Mouse (Mus musculus): ENCODE results near the gene Asxl1. TPM values are rescaled to one million over a fixed set of nuclear protein-coding genes. Genes with fewer than 3 reads are reported as not detected.

Gene Asxl1
- polyA plus RNA-seq (2015; fragmentation: Nextera tagmentation; extraction: Ambion mirVana): 13.8 and 14.1 TPM in 2 replicates

GRCm38 (mm10) chr2:153345454-153346220, at the start of gene Asxl1:
Gene Asxl1, plus strand, starts transcription at chr2:153345829.
- peak; percentile 99 for ATAC-seq (ENCODE audit: low FRiP score, low read depth)
- Histone ChIP-seq H3K36me3 (no peaks in the 10 kb centered on the region), H3K9me3 (no peaks in the 10 kb centered on the region), H3K9ac (peak within 1 kb of the TSS; percentile 87), H3K4me2 (peak within 1 kb of the TSS; percentile 68), H3K4me1 (replicated peaks) (peaks cover 39% of the 10 kb centered on the region), H3K27ac (replicated peaks) (peak within 1 kb of the TSS; percentile 96), H3K27me3 (no peaks in the 10 kb centered on the region), H3K4me3 (peak within 1 kb of the TSS; percentile 72)
- under 1% methylated on average over 65 of the region's 79 CpGs for WGBS

GRCm38 (mm10) chr2:153297771-153298170, 47.9 kb upstream of the Asxl1 start:
- Histone ChIP-seq H3K9me3 (no peaks in the 10 kb centered on the region), H3K27me3 (no peaks in the 10 kb centered on the region), H3K4me1 (replicated peaks) (peaks cover 18% of the 10 kb centered on the region), H3K4me2 (no peak overlapping the region), H3K27ac (replicated peaks) (no peak overlapping the region), H3K36me3 (no peaks in the 10 kb centered on the region), H3K9ac (no peak overlapping the region), H3K4me3 (no peak overlapping the region)
- 81% methylated on average over 4 of the region's 4 CpGs for WGBS
- no peak for ATAC-seq (ENCODE audit: low FRiP score, low read depth)

- WGBS: 79% methylated on average over 4 of the region's 4 CpGs
- no peaks in the 10 kb centered on the region for H3K9me3 ChIP-seq
Observed at GRCm38 (mm10) chr2:153298460-153298859, 47.2 kb upstream of the Asxl1 start.

GRCm38 (mm10) chr2:153298863-153299262, 46.8 kb upstream of the Asxl1 start:
- 0 out of 2 replicates have a peak, but pooled peaks cover 9% of the 10 kb centered on the region for H3K4me1 ChIP-seq (replicated peaks)
- H3K4me2 ChIP-seq: no peak overlapping the region
- no peak overlapping the region for H3K27ac ChIP-seq (replicated peaks)
- no peaks in the 10 kb centered on the region for H3K36me3 ChIP-seq
- H3K27me3 ChIP-seq: no peaks in the 10 kb centered on the region
- WGBS: 80% methylated on average over 4 of the region's 4 CpGs
- no peak for ATAC-seq (ENCODE audit: low FRiP score, low read depth)
- H3K4me3 ChIP-seq: no peak overlapping the region
- H3K9me3 ChIP-seq: no peaks in the 10 kb centered on the region
- H3K9ac ChIP-seq: no peak overlapping the region

More at GRCm38 (mm10) chr2:153298460-153298859, 47.2 kb upstream of the Asxl1 start:
- no peak overlapping the region for H3K9ac ChIP-seq
- no peak overlapping the region for H3K4me3 ChIP-seq
- H3K36me3 ChIP-seq: no peaks in the 10 kb centered on the region
- no peak overlapping the region for H3K4me2 ChIP-seq
- ATAC-seq (ENCODE audit: low FRiP score, low read depth): no peak
- H3K27me3 ChIP-seq: no peaks in the 10 kb centered on the region
- 0 out of 2 replicates have a peak, but pooled peaks cover 11% of the 10 kb centered on the region for H3K4me1 ChIP-seq (replicated peaks)
- no peak overlapping the region for H3K27ac ChIP-seq (replicated peaks)

GRCm38 (mm10) chr2:153301123-153301522, 44.5 kb upstream of the Asxl1 start:
- no peaks in the 10 kb centered on the region for H3K27me3 ChIP-seq
- H3K4me1 ChIP-seq (replicated peaks): peaks cover 14% of the 10 kb centered on the region; the same call in 1 of the 2 replicates
- H3K9me3 ChIP-seq: no peaks in the 10 kb centered on the region
- H3K27ac ChIP-seq (replicated peaks): no peak overlapping the region
- no peak overlapping the region for H3K4me3 ChIP-seq
- H3K9ac ChIP-seq: no peak overlapping the region
- WGBS: 92% methylated on average over 5 of the region's 5 CpGs
- ATAC-seq (ENCODE audit: low FRiP score, low read depth): no peak
- no peak overlapping the region for H3K4me2 ChIP-seq
- no peaks in the 10 kb centered on the region for H3K36me3 ChIP-seq

- no peaks in the 10 kb centered on the region for H3K36me3 ChIP-seq
- no peaks in the 10 kb centered on the region for H3K9me3 ChIP-seq
- no peak for ATAC-seq (ENCODE audit: low FRiP score, low read depth)
- 68% methylated on average over 6 of the region's 6 CpGs for WGBS
- H3K9ac ChIP-seq: no peak overlapping the region
- H3K27me3 ChIP-seq: no peaks in the 10 kb centered on the region
- H3K4me1 ChIP-seq (replicated peaks): peaks cover 9% of the 10 kb centered on the region
- no peak overlapping the region for H3K4me2 ChIP-seq
- H3K27ac ChIP-seq (replicated peaks): peak overlapping the region; percentile 29; the same call in 1 of the 2 replicates
- H3K4me3 ChIP-seq: no peak overlapping the region
Observed at GRCm38 (mm10) chr2:153305240-153305639, 40.4 kb upstream of the Asxl1 start.

- H3K9me3 ChIP-seq: no peaks in the 10 kb centered on the region
- no peaks in the 10 kb centered on the region for H3K36me3 ChIP-seq
- ATAC-seq (ENCODE audit: low FRiP score, low read depth): no peak
- no peak overlapping the region for H3K9ac ChIP-seq
- H3K4me3 ChIP-seq: no peak overlapping the region
- H3K27me3 ChIP-seq: no peaks in the 10 kb centered on the region
- 72% methylated on average over 7 of the region's 7 CpGs for WGBS
- no peak overlapping the region for H3K4me2 ChIP-seq
- H3K4me1 ChIP-seq (replicated peaks): peaks cover 9% of the 10 kb centered on the region
- no peak overlapping the region for H3K27ac ChIP-seq (replicated peaks)
Observed at GRCm38 (mm10) chr2:153308586-153308985, 37.0 kb upstream of the Asxl1 start.

- Histone ChIP-seq H3K36me3 (no peaks in the 10 kb centered on the region), H3K9me3 (no peaks in the 10 kb centered on the region), H3K27me3 (no peaks in the 10 kb centered on the region), H3K4me1 (replicated peaks) (peaks cover 9% of the 10 kb centered on the region), H3K4me2 (no peak overlapping the region), H3K9ac (no peak overlapping the region), H3K27ac (replicated peaks) (no peak overlapping the region), H3K4me3 (no peak overlapping the region)
- no peak for ATAC-seq (ENCODE audit: low FRiP score, low read depth)
- 77% methylated on average over 8 of the region's 8 CpGs for WGBS
Observed at GRCm38 (mm10) chr2:153309106-153309505, 36.5 kb upstream of the Asxl1 start.

GRCm38 (mm10) chr2:153310228-153310627, 35.4 kb upstream of the Asxl1 start:
- no peak for ATAC-seq (ENCODE audit: low FRiP score, low read depth)
- H3K27ac ChIP-seq (replicated peaks): no peak overlapping the region
- H3K27me3 ChIP-seq: no peaks in the 10 kb centered on the region
- no peaks in the 10 kb centered on the region for H3K9me3 ChIP-seq
- no peak overlapping the region for H3K9ac ChIP-seq
- H3K4me1 ChIP-seq (replicated peaks): peaks cover 6% of the 10 kb centered on the region
- WGBS: 77% methylated on average over 6 of the region's 6 CpGs
- H3K4me3 ChIP-seq: no peak overlapping the region
- no peaks in the 10 kb centered on the region for H3K36me3 ChIP-seq
- no peak overlapping the region for H3K4me2 ChIP-seq

- WGBS: 88% methylated on average over 9 of the region's 9 CpGs
- ATAC-seq (ENCODE audit: low FRiP score, low read depth): no peak
Observed at GRCm38 (mm10) chr2:153312884-153313283, 32.7 kb upstream of the Asxl1 start.

GRCm38 (mm10) chr2:153318408-153318807, 27.2 kb upstream of the Asxl1 start:
- Histone ChIP-seq H3K9ac (no peak overlapping the region), H3K27ac (replicated peaks) (no peak overlapping the region), H3K36me3 (peaks cover 49% of the 10 kb centered on the region), H3K4me3 (no peak overlapping the region), H3K4me1 (replicated peaks) (no peaks in the 10 kb centered on the region), H3K4me2 (no peak overlapping the region), H3K27me3 (no peaks in the 10 kb centered on the region), H3K9me3 (no peaks in the 10 kb centered on the region)
- no peak for ATAC-seq (ENCODE audit: low FRiP score, low read depth)
- WGBS: 83% methylated on average over 4 of the region's 4 CpGs

More at GRCm38 (mm10) chr2:153312884-153313283, 32.7 kb upstream of the Asxl1 start:
- Histone ChIP-seq H3K4me2 (no peak overlapping the region), H3K9ac (no peak overlapping the region), H3K4me3 (no peak overlapping the region), H3K4me1 (replicated peaks) (peaks cover 4% of the 10 kb centered on the region; the same call in 1 of the 2 replicates), H3K27ac (replicated peaks) (no peak overlapping the region), H3K36me3 (peaks cover 15% of the 10 kb centered on the region), H3K27me3 (no peaks in the 10 kb centered on the region), H3K9me3 (no peaks in the 10 kb centered on the region)

- Histone ChIP-seq H3K9ac (no peak overlapping the region), H3K27ac (replicated peaks) (no peak overlapping the region), H3K9me3 (no peaks in the 10 kb centered on the region), H3K4me1 (replicated peaks) (no peaks in the 10 kb centered on the region), H3K4me3 (no peak overlapping the region), H3K36me3 (peaks cover 56% of the 10 kb centered on the region), H3K4me2 (no peak overlapping the region), H3K27me3 (no peaks in the 10 kb centered on the region)
- no peak for ATAC-seq (ENCODE audit: low FRiP score, low read depth)
- 87% methylated on average over 8 of the region's 8 CpGs for WGBS
Observed at GRCm38 (mm10) chr2:153319036-153319643, 26.5 kb upstream of the Asxl1 start.

Measured in hindbrain, embryonic 15.5 days (tissue).